Mouse (Mus musculus): ENCODE data around the gene Plcxd2.

Gene Plcxd2

DNA sequence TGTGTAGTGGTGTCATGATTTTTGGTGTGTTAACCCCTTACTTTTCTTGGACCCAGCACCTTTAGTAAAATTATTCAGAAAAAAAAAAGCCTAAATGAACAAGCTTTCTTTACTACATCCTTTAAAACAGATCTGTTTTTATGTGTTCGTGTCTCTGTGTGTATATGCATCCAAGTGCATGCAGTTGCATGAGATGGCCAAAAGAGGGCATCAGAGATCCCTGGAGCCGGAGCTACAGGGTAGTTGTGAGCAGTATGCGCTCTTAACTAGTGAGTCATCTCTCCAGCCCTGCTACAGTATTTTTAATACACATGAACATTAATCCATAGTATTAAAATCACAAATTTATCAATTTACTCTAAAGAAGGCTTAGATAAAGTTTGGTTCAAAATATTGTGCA lies 70.6 kb downstream of the Plcxd2 start:
- DNase-seq (ENCODE audit: low spot score in 2 of 2) = no peak

DNA sequence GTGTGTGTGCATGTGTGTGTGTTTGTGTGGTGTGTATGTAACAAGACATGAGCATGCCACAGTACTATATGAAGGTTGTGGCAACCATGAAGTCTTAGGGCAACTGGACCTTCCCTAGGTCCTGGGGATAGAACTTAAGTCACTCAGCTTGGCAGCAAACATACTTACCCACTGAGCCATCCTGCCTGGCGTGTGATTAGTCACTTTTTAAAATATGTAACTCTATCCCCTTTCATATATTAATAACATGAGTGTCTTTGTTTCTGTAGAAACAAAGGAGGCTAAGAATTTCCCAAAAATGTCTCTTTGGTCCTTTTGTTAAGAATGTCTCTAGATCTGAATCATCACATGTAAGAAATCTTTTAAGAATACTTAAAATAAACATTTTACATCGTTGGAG lies 72.6 kb downstream of the Plcxd2 start:
- DNase-seq (ENCODE audit: low spot score in 2 of 2) = no peak

DNA sequence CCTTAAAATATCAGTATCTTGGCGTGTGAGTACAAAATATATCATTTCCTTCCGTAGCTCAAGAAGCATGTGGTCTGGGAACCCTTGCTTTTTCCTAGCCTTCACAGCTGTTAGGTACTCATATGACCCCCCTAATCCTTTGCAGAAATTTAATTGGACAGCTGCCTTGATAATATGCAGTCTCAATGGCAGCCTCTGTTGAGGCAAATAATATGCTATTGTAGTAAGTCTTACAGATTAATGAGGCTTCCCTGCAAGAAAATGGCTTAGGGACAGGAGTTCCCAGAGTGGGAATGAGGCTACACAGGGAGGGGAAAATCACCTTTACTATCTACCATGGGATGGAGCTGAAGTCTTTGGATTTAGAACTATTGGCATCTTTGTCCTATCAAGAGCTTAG lies 73.5 kb downstream of the Plcxd2 start:
- DNase-seq (ENCODE audit: low spot score in 2 of 2) = no peak

DNA sequence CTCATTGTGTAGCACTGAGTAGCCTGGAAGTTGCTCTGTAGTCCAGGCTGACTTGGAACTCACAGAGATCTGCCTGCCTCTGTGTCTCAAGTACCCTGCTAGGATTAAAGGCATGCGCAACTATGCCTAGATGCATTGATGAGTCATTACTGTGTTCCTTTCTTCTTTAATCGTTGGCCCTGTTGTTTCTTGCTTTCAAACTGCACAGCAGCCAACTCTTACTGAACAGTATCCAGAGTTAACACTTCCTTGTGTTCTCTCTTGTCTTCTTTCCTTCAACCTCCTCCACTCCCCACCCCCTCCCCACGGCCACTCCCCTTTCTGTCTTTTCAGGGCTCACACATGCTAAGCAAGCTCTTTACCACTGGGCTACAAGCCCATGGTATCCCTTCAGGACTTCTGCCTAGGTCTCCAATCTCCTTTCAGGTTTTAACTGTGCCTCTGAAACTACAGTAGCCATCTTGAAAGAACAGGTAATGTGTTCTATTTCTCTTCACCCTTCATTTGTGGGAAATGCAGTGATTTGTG lies 74.0 kb downstream of the Plcxd2 start:
- DNase-seq (ENCODE audit: low spot score in 2 of 2) = no peak

DNA sequence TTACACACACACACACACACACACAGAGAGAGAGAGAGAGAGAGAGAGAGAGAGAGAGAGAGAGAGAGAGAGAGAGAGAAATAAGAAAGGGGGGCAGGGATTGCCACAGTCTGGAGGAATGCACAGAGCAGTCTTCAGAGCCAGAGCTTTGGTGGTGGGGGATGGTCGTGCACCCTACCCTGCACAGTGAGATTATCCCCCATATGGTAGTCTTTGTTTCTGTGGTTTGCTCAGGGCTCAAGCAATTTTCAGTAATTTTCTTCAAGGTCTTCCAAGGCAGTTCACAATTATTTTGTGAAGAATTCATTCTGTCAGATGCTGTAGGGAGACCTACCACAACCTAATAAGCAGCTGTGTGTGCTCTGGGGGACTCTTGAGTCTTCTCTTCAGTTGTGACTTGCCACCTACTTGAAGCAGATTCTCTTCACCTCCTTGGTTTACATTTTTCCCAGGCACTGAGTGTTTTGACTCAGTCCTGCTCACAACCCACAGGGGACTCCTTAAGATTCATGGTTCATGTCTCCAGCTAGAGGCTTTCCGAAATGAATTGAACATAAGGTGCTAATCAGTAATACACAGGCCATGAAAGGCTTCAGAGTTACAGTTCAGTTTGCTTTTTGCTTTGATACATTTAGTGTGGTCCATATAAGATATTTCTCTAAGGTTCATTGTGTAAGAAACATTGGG lies 75.2 kb downstream of the Plcxd2 start:
- no peak for DNase-seq (ENCODE audit: low spot score in 2 of 2)

DNA sequence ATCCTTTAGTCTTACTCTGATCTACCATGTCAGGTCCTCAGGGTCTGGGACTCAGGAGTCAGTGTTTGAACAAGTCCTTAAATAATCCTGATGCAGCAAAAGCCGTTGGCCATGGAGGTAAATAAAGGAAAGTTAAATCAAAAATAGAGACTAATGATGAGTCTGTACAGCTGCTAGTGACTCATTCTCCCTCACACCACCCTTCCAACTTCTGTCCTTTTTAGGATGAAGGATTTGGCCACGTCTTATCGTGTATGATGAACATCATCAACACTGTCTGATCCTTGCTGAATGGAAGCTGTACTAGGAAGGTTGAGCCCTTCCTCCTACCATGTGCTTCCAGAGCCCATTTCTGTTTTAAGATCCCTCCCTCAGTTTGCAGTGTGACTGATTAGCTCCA lies 79.7 kb downstream of the Plcxd2 start:
- no peak for DNase-seq (ENCODE audit: low spot score in 2 of 2)

DNA sequence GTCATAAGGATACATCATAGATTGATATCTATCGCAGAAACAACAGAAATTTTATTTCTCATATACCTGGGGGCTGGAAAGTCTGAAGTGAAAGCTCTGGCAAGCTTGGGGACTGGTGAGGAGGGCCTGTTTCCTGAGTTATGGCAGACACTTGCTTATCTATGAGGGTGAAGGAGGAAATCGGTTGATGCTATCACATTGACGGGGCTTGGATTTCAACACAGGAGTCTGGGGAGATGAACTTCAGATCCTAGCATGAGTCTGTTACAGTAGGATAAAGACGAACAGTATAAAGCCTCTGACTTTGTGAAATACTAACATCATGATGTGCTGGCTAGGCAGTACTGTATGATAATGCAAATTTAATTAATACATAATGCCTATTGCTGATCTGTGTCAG lies 81.9 kb downstream of the Plcxd2 start:
- DNase-seq (ENCODE audit: low spot score in 2 of 2) = no peak

DNA sequence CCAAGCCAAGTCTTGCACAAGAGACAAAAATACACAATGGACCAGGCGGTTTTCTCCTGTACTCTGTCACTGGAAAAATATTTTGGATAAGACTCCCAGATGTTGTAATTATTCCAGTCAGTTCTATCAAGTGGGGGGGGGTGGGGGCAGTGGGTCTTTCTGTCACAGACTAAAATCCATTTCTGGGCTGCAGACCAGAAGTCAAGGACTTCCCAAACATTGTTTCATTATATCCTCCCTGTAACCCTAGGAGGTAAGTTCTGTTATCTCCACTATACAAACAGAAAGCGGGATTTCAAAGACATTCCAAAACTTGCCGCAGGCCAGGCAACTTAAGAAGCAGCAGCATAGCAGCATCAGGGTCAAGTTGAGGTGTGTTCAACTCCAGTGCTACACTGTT lies 82.4 kb downstream of the Plcxd2 start:
- no peak for DNase-seq (ENCODE audit: low spot score in 2 of 2)

DNA sequence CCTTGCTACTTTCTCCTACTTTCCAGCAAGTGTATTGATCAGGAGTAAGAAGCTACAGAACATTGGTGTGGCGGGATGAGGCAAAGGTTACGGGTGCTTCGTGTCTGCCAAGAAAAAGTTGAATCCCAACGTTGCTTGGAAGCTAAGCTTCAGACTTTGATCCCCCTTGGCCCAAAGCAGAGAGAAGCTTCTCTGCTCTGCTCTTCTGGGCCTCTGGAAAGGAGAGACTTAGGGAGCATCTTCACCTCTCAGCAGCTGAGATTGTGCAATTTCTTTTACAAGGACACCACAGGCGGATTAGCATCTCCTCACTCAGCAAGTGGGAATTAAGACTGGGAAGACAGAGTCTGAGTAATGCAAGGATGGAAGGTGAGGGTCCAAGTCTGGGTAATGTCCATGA lies 83.1 kb downstream of the Plcxd2 start:
- DNase-seq (ENCODE audit: low spot score in 2 of 2) = no peak

DNA sequence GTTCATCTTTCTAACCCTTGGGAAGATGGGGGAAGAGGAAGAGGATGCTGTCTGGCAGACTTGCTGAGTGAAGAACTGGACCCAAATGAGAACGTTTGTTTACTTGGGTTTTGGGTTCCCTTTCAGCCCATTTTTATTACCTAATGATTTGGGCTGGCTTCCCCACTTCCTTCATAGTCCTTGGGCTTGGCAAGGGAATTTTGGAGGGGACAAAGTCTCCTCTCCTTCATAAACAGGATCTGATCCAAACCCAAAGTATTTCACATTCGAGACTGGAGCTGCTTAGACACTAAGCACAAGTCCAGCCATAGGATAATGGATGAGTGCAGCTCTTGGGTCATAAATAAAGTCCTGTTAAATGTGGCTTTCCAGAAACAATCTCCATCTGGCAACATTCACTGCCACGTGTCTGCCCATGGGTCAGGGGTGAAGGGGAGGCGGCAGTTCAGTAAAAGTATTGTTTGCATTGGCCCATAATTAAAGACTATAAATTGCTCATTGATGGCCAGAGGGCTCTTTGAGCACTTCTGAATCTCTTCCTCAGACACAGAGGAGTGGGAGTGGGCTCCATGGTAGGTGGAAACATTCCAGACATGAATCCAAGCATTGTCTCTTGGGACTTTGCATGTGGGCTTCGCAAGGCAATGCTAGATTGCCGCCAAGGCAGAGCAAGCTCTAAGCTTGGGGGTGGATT lies 86.1 kb downstream of the Plcxd2 start:
- no peak for DNase-seq (ENCODE audit: low spot score in 2 of 2)

DNA sequence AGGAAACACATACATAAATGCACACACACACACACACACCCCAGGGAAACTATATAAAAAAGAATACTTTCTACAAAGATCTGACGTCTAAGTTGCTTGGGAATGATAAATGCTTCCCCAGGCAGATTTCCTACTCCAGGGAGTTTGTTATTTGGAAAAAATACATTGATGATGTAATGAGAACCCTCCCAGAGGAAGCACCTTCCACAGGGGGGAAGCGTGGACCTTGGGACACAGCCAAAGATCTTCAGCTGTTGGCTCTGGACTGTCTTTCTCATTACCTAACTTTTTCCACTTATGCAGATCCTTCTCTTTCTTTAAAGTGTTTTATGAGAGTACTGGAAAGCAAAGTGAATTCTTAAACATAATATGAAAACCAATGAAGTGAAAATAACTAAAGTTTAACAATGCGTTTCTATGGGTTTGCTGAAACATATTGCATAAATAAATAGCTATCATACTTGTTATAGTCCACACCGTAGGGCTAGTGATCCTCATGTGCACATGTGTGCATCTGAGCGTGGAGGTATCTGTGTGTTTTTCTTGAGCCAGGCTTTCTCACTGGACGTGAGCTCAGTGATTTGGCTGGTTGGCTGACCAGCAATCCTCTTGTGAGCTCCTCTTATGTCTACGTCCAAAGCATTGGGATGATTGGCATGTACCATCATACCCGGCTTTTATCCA lies 87.3 kb downstream of the Plcxd2 start:
- DNase-seq (ENCODE audit: low spot score in 2 of 2) = no peak

DNA sequence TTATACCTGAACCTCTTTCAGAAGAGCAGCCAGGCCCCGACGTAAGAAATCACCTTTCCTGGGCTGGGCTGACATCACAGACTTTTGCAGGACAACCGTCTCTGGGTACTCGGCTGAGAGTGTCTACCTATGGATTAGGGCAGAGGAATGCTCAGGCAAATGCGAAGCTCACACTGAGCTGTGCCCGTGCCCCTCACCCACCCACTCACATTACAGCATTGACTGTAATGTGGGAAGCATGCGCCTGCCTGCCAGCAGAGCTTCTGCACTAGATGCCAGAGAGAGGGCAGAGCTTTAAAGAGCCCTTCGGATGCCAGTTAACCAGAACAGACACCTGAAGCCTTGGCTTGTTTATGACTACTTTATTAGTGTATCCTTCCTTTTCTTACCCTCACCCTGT lies 90.4 kb downstream of the Plcxd2 start:
- no peak for DNase-seq (ENCODE audit: low spot score in 2 of 2)
